Mouse (Mus musculus) stomach, postnatal 0 days (tissue): ENCODE data around the gene Tomm22.

Experiments used
- CTCF ChIP-seq: IDR thresholded peaks from 2 replicates; pipeline ENCODE4 v1.5.1; 2016; ENCODE audit warnings: antibody characterized with exemption, low read depth, mild to moderate bottlenecking, moderate library complexity
- EP300 ChIP-seq: optimal IDR thresholded peaks from 2 replicates; pipeline ENCODE3; 2016; ENCODE audit warnings: antibody characterized with exemption

- TF ChIP-seq CTCF: no peak
- no peak for TF ChIP-seq EP300
Measured at GRCm38 (mm10) chr15:79677936-79678335, 7.3 kb downstream of the Tomm22 start.
